Mouse (Mus musculus): ENCODE measurements around the gene Aig1. TPM values are rescaled to one million over a fixed set of nuclear protein-coding genes. Genes with fewer than 3 reads are reported as not detected.

The Aig1 gene
- polyA plus RNA-seq, 1 experiment, result 0.30 TPM

DNA sequence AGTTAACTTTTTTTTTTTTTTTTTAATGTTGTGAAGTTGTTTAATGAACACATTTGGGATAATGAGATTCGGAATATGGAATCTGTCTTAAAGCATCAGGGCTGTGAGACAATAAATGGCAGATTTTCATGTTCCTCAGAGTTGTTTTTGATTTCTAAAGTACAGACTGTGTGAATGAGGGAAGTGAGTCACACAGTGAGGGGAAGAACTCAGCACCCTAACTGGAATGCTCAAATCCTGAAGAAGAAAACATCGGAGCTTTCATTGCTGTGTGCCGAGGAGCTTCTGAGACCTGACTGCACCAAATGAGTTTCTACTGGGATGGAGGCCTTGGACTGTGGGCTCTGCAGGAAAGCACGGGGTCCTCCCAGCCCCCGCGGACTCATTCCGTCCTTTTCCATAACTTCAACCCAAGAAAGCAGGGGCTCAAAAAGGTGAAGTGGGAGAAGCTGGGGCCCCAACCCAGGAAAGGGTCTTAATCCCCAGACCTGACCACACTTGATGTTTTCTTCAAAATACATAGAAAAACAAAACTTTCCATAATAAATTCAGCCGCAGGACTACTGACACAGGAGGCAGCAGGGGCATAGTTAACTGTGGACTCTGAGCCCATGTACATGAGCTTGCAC lies 181.5 kb downstream of the Aig1 start:
- TF ChIP-seq TAL1 (IDR thresholded peaks at IDR 0.05; ENCODE audit: low read length) (no peak), GATA1 (IDR thresholded peaks at IDR 0.05; ENCODE audit: low read length) (no peak)
- Histone ChIP-seq H3K27me3 (ENCODE audit: control insufficient read depth) (no peaks in the 10 kb centered on the region), H3K36me3 (ENCODE audit: control insufficient read depth) (no peaks in the 10 kb centered on the region), H3K9me3 (ENCODE audit: control insufficient read depth, low read length) (no peaks in the 10 kb centered on the region), H3K4me3 (replicated peaks) (no peak overlapping the region), H3K4me1 (ENCODE audit: control insufficient read depth) (peaks cover 4% of the 10 kb centered on the region)

DNA sequence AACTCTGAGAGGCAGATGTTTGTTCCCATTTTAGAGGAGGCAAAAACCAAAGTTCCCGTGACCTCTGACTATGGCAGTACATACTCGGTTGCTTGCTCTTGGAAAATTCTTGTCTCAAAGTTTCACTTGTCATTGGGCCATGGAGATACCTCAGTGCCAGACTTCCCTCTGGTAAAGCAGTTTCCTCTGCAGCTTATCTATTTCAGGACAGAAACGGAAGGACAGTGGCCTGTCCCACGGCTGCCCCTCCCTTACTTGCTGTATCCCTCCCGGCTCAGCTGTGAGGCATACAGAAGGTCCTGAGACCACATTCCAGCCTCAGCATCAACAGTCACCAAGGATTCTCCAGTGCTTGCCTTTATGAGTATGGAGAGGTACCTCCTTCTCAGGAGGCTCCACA lies 182.7 kb downstream of the Aig1 start:
- Histone ChIP-seq H3K4me1 (ENCODE audit: control insufficient read depth) (peaks cover 4% of the 10 kb centered on the region), H3K36me3 (ENCODE audit: control insufficient read depth) (no peaks in the 10 kb centered on the region), H3K4me3 (replicated peaks) (no peak overlapping the region), H3K9me3 (ENCODE audit: control insufficient read depth, low read length) (no peaks in the 10 kb centered on the region), H3K27me3 (ENCODE audit: control insufficient read depth) (no peaks in the 10 kb centered on the region)
- TF ChIP-seq TAL1 (IDR thresholded peaks at IDR 0.05; ENCODE audit: low read length) (no peak), GATA1 (IDR thresholded peaks at IDR 0.05; ENCODE audit: low read length) (no peak)

DNA sequence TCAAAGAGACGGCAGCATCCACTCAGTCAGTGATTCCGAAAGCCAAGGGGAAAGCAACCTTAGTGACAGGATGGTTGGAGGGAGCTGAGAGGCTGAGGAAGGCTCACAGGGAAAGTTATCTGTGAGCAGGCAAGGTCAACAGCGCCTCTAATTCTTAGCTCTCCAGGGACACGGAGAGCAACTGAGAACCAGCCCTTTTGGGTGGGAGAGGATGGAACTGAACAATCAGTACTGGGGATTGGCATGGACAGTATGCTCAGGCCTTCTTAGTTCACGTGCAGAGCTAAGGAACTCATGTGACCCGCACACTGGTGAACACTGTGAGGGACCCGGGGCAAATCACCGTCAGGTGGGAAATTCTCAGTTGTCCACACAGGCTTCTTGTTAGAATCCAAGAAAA lies 183.4 kb downstream of the Aig1 start:
- Histone ChIP-seq H3K36me3 (ENCODE audit: control insufficient read depth) (no peaks in the 10 kb centered on the region), H3K4me3 (replicated peaks) (no peak overlapping the region), H3K9me3 (ENCODE audit: control insufficient read depth, low read length) (no peaks in the 10 kb centered on the region), H3K4me1 (ENCODE audit: control insufficient read depth) (peaks cover 4% of the 10 kb centered on the region), H3K27me3 (ENCODE audit: control insufficient read depth) (no peaks in the 10 kb centered on the region)
- no peak for TF ChIP-seq GATA1 (IDR thresholded peaks at IDR 0.05; ENCODE audit: low read length)
- no peak for TF ChIP-seq TAL1 (IDR thresholded peaks at IDR 0.05; ENCODE audit: low read length)

DNA sequence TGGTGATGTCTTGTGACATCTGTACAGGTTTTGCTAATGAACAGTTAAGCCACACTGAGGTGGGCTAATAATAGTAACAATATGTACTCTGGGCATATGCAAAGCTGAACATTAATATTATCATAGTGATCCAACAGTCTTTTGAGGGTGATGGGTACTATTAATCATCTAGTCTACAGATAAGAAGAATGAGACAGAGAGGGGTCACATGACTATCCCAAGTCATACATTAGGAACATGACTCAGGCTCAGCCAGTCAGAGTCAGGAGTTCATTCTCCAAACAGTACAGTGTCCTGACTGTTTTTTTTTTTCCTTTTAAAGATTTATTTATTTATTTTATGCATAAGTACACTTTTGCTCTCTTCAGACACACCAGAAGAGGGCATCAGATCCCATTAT lies 184.3 kb downstream of the Aig1 start:
- Histone ChIP-seq H3K27me3 (ENCODE audit: control insufficient read depth) (no peaks in the 10 kb centered on the region), H3K4me3 (replicated peaks) (no peak overlapping the region), H3K36me3 (ENCODE audit: control insufficient read depth) (no peaks in the 10 kb centered on the region), H3K9me3 (ENCODE audit: control insufficient read depth, low read length) (no peaks in the 10 kb centered on the region), H3K4me1 (ENCODE audit: control insufficient read depth) (peaks cover 4% of the 10 kb centered on the region)
- no peak for TF ChIP-seq TAL1 (IDR thresholded peaks at IDR 0.05; ENCODE audit: low read length)
- TF ChIP-seq GATA1 (IDR thresholded peaks at IDR 0.05; ENCODE audit: low read length), result no peak

DNA sequence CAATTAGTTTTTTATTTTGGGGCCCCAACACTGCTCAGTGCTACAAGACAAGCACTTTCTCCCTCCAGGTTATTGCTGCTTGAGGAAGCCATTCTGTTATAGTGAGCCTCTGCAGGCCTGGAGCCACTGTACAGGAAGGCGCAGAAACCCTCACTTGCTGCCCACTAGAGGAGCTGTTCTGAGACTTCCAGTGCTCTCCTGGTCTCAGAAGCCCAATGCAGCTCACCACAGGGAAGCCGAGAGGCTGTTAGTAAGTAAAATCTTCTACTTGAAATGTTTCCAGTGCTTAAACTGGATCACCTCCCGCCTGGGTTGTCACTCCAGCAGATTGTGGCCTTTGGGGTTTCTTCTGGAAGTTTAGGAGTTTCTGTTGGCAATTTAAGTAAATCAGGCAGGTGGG lies 186.2 kb downstream of the Aig1 start:
- Histone ChIP-seq H3K4me1 (ENCODE audit: control insufficient read depth) (peaks cover 4% of the 10 kb centered on the region), H3K4me3 (replicated peaks) (no peak overlapping the region)

DNA sequence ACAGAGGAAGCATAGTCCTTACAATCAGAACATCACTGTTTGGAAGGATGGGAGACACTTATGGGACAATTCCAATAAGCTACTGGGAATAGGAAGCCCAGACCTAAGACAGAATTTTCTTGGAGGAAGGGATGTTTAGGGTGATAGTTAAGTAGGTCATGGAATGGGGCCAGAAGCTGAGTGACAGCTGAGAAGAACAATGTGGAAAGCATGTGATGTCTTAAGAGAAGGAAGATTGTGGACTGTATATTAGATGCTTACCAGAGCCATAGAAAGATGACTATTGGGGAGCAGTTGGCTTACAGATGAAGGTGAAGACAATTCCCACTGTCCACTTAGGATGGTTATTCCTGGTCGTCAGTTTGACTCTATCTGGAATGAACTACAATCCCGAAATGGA lies 191.3 kb downstream of the Aig1 start:
- no peak overlapping the region for H3K4me3 ChIP-seq (replicated peaks)
- H3K4me1 ChIP-seq (ENCODE audit: control insufficient read depth), result no peaks in the 10 kb centered on the region
- no peaks in the 10 kb centered on the region; the same call in 1 of the 2 replicates for H3K36me3 ChIP-seq (ENCODE audit: control insufficient read depth)
- no peaks in the 10 kb centered on the region for H3K27me3 ChIP-seq (ENCODE audit: control insufficient read depth)
- TF ChIP-seq GATA1 (IDR thresholded peaks at IDR 0.05; ENCODE audit: low read length), result no peak
- no peak for TF ChIP-seq TAL1 (IDR thresholded peaks at IDR 0.05; ENCODE audit: low read length)
- H3K9me3 ChIP-seq (ENCODE audit: control insufficient read depth, low read length), result no peaks in the 10 kb centered on the region

More for the DNA sequence above, 186.2 kb downstream of the Aig1 start:
- Histone ChIP-seq H3K9me3 (ENCODE audit: control insufficient read depth, low read length) (no peaks in the 10 kb centered on the region), H3K27me3 (ENCODE audit: control insufficient read depth) (no peaks in the 10 kb centered on the region), H3K36me3 (ENCODE audit: control insufficient read depth) (no peaks in the 10 kb centered on the region; the same call in 1 of the 2 replicates)
- TF ChIP-seq GATA1 (IDR thresholded peaks at IDR 0.05; ENCODE audit: low read length) (no peak), TAL1 (IDR thresholded peaks at IDR 0.05; ENCODE audit: low read length) (no peak)

DNA sequence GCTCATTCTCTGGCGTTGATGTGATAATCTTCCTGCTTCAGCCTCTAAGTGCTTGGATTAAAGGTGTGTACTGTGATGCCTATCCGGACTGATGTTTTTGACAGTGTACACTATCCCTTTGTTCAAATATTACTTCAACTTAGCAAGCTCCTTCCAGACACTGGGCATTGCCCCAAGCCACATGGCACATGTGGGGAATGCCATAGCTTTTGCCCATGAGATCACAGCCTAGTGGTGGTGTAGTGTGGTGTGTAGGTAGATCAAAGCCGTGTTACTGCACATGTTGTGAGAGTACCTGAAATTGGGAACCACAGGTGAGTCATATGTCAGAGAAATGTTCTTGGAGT lies 193.8 kb downstream of the Aig1 start:
- TF ChIP-seq TAL1 (IDR thresholded peaks at IDR 0.05; ENCODE audit: low read length) (no peak), GATA1 (IDR thresholded peaks at IDR 0.05; ENCODE audit: low read length) (no peak)
- Histone ChIP-seq H3K36me3 (ENCODE audit: control insufficient read depth) (no peaks in the 10 kb centered on the region; the same call in 1 of the 2 replicates), H3K4me1 (ENCODE audit: control insufficient read depth) (no peaks in the 10 kb centered on the region), H3K27me3 (ENCODE audit: control insufficient read depth) (no peaks in the 10 kb centered on the region), H3K4me3 (replicated peaks) (no peak overlapping the region), H3K9me3 (ENCODE audit: control insufficient read depth, low read length) (no peaks in the 10 kb centered on the region)

DNA sequence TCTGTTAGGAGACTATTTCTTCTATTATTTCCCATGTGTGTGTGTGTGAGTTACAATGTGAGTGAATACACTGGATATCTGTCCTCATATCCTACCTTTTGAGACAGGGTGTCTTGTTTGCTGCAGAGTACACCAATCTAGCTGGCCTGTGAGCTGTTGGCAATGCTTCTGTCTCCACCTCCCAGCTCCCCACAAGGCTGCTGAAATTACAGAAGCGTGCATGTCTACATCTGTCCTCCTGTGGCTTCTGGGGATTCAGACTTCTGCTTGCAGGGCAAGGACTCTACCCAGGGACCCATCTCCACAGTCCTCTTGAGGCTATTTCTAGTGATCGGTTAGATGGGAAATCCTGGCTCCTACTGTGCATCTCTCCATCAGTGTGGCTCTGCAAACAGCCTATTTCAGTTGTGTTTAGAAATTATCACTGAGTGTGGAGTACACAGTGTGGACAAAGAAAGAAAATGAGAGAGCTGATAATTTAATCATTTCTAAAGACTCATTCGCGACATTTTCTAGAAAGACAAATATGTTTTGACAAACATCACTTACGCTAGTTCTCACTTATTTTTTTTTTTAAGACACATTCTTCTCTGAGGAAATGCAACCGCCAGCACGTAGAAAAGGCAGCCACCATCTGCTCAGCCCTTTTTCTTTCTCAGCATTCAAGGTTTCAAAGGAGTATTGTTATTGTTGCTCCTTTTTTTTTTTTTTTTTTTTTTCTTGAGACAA lies 194.3 kb downstream of the Aig1 start:
- Histone ChIP-seq H3K27me3 (ENCODE audit: control insufficient read depth) (no peaks in the 10 kb centered on the region), H3K9me3 (ENCODE audit: control insufficient read depth, low read length) (no peaks in the 10 kb centered on the region), H3K4me1 (ENCODE audit: control insufficient read depth) (no peaks in the 10 kb centered on the region), H3K36me3 (ENCODE audit: control insufficient read depth) (no peaks in the 10 kb centered on the region; the same call in 1 of the 2 replicates), H3K4me3 (replicated peaks) (no peak overlapping the region)
- TF ChIP-seq GATA1 (IDR thresholded peaks at IDR 0.05; ENCODE audit: low read length) (no peak), TAL1 (IDR thresholded peaks at IDR 0.05; ENCODE audit: low read length) (no peak)

DNA sequence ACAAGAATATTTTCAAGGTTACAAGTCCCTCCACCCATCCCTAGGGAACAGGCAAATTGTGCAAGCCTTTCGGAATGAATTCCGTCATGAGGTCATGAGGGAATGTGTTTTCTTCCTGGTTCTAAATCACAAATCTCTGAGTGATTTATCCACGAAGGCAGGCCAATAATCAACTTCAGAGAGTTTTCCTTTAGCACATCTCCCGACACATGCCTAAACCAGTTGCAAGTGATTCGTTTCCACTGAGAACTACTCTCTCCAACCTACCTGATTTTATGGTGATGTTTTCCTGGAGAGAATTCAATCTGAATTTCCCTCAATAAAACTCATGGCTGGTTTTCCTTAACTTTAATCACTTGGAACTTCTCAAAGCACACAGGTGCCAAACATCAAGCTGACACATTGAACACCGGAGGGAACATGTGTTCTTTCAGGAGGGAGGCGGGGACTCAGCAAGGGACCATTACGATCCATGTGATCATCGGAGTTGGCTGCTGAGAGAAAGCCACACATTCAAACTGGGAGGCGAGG lies 201.5 kb downstream of the Aig1 start:
- Histone ChIP-seq H3K4me3 (replicated peaks) (no peak overlapping the region), H3K9me3 (ENCODE audit: control insufficient read depth, low read length) (no peaks in the 10 kb centered on the region), H3K27me3 (ENCODE audit: control insufficient read depth) (no peaks in the 10 kb centered on the region), H3K36me3 (ENCODE audit: control insufficient read depth) (no peaks in the 10 kb centered on the region), H3K4me1 (ENCODE audit: control insufficient read depth) (no peaks in the 10 kb centered on the region)
- TF ChIP-seq GATA1 (IDR thresholded peaks at IDR 0.05; ENCODE audit: low read length) (no peak), TAL1 (IDR thresholded peaks at IDR 0.05; ENCODE audit: low read length) (no peak)

Data from erythroblast, embryonic 14.5 days (primary cell).